Mouse (Mus musculus) megakaryocyte, embryonic 14.5 days (primary cell): ENCODE data around the gene Qrsl1.

Source experiments
- FLI1 ChIP-seq: IDR thresholded peaks from 2 replicates; pipeline ENCODE4 v1.6.1; 2012; ENCODE audit warnings: low read length, inconsistent platforms, mixed read lengths
- GATA1 ChIP-seq: IDR thresholded peaks from 3 replicates; pipeline ENCODE4 v1.6.1; 2012; ENCODE audit warnings: mixed read lengths, low read length, inconsistent platforms, borderline replicate concordance

- TF ChIP-seq GATA1 (no peak), FLI1 (no peak)
These were observed 13.9 kb downstream of the Qrsl1 start for GRCm38 (mm10) chr10:43887676-43888075.
